Mouse (Mus musculus): ENCODE measurements around the gene Rabgef1. TPM values are rescaled to one million over a fixed set of nuclear protein-coding genes. Genes with fewer than 3 reads are reported as not detected.

Gene Rabgef1
- polyA plus RNA-seq, 1 experiment from 2014 or later: 23.9 TPM

DNA sequence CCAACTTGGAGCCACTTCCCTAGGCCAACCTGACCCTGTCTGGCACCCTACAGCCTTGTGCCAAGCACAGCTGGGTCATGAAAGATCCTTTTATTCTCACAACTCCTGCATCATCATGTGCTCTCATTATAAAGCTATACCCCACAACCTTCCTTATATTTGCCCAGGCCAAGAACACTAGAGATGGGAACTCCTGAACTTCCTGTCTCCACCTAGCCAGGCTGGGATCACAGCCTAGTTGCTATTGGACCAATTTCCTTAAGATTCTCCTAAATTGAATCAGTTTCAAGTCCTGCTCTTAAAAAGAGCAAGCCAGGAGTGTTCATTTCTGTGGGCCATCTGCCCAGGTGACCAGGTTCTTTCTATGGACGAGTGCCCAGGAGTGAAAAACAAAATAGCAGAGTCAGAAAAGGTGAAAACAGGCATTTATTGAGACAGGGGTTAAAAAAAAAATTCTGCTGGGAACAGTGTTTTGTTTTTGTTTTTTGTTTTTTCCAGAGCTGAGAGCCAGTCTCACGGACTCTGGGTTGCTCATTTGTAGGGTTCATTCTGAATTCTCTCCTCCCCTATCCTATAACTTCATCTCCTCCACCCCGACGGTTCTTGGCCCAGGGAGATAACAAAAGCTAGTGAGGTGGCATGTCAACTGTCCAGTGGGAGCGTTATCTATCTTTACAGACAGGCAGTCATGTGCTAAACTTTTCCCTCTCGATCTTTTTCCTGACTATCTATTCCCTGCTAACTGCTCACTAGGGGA is 754 bp upstream of the Rabgef1 start:
- no peaks in the 10 kb centered on the region for H3K27me3 ChIP-seq (ENCODE audit: insufficient read depth, low read length)

GRCm38 (mm10) chr5:130171956-130172601 is 481 bp downstream of the Rabgef1 start:
- H3K4me1 ChIP-seq (ENCODE audit: insufficient read depth): peaks cover 15% of the 10 kb centered on the region
- WGBS: 1% methylated on average over 39 of the region's 46 CpGs
- no peaks in the 10 kb centered on the region for H3K27me3 ChIP-seq (ENCODE audit: insufficient read depth, low read length)
- no peaks in the 10 kb centered on the region for H3K9me3 ChIP-seq (ENCODE audit: low read depth, low read length)
- no peak for TF ChIP-seq CTCF (IDR thresholded peaks at IDR 0.05; ENCODE audit: low read depth)
- DNase-seq (peak; percentile 72), ATAC-seq (ENCODE audit: insufficient read depth) (peak; percentile 84)
- H3K9ac ChIP-seq: peak overlapping the region; percentile 86
- peak overlapping the region; percentile 93 for H3K4me3 ChIP-seq (ENCODE audit: low read depth, low read length)
- no peaks in the 10 kb centered on the region for H3K36me3 ChIP-seq (ENCODE audit: insufficient read depth)
- peak overlapping the region; percentile 81 for H3K27ac ChIP-seq (ENCODE audit: low read depth)
- peak overlapping the region; percentile 78 for H3K4me2 ChIP-seq

More for the DNA sequence above, 754 bp upstream of the Rabgef1 start:
- 11% methylated on average over 6 of the region's 6 CpGs for WGBS
- DNase-seq (no peak), ATAC-seq (ENCODE audit: insufficient read depth) (peak; percentile 19)
- Histone ChIP-seq H3K4me3 (ENCODE audit: low read depth, low read length) (peak overlapping the region; percentile 93), H3K4me1 (ENCODE audit: insufficient read depth) (peaks cover 15% of the 10 kb centered on the region), H3K9ac (peak overlapping the region; percentile 86), H3K36me3 (ENCODE audit: insufficient read depth) (no peaks in the 10 kb centered on the region), H3K4me2 (peak overlapping the region; percentile 78), H3K9me3 (ENCODE audit: low read depth, low read length) (no peaks in the 10 kb centered on the region), H3K27ac (ENCODE audit: low read depth) (peak overlapping the region; percentile 81)
- no peak for TF ChIP-seq CTCF (IDR thresholded peaks at IDR 0.05; ENCODE audit: low read depth)

DNA sequence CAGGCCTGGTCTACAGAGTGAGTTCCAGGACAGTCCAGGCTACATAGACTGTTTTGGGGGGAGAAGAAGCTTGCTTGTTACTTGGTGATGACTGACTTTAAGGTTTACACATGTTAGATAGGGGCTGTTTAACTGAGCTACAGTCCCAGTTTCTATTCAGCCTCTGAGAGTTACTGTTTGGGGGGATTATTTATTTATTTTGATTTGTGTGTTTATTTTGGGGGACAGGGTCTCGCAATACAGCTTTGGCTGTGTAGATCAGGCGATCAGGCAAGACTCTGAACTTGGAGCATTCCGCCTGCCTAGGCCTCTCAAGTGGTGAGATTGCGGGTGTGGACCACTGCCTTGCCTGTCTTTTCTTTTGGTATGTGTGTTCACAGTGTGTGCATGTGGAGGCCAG is 1.4 kb downstream of the Rabgef1 start:
- TF ChIP-seq CTCF (IDR thresholded peaks at IDR 0.05; ENCODE audit: low read depth): no peak
- H3K9me3 ChIP-seq (ENCODE audit: low read depth, low read length): no peaks in the 10 kb centered on the region
- H3K4me1 ChIP-seq (ENCODE audit: insufficient read depth): peaks cover 15% of the 10 kb centered on the region
- no peaks in the 10 kb centered on the region for H3K36me3 ChIP-seq (ENCODE audit: insufficient read depth)
- peak overlapping the region; percentile 93 for H3K4me3 ChIP-seq (ENCODE audit: low read depth, low read length)
- peak overlapping the region; percentile 78 for H3K4me2 ChIP-seq
- H3K27ac ChIP-seq (ENCODE audit: low read depth): no peak overlapping the region
- no peaks in the 10 kb centered on the region for H3K27me3 ChIP-seq (ENCODE audit: insufficient read depth, low read length)
- WGBS: 70% methylated on average over 4 of the region's 4 CpGs
- ATAC-seq (ENCODE audit: insufficient read depth) (no peak), DNase-seq (no peak)
- peak overlapping the region; percentile 86; the same call in 1 of the 2 replicates for H3K9ac ChIP-seq

GRCm38 (mm10) chr5:130177871-130178270 is 6.3 kb downstream of the Rabgef1 start:
- Histone ChIP-seq H3K27ac (ENCODE audit: low read depth) (peak overlapping the region; percentile 36), H3K36me3 (ENCODE audit: insufficient read depth) (no peaks in the 10 kb centered on the region), H3K4me3 (ENCODE audit: low read depth, low read length) (no peak overlapping the region), H3K9ac (no peak overlapping the region), H3K9me3 (ENCODE audit: low read depth, low read length) (no peaks in the 10 kb centered on the region), H3K4me1 (ENCODE audit: insufficient read depth) (peaks cover 5% of the 10 kb centered on the region), H3K4me2 (no peak overlapping the region), H3K27me3 (ENCODE audit: insufficient read depth, low read length) (no peaks in the 10 kb centered on the region)
- TF ChIP-seq CTCF (IDR thresholded peaks at IDR 0.05; ENCODE audit: low read depth): no peak
- DNase-seq (peak; percentile 24), ATAC-seq (ENCODE audit: insufficient read depth) (peak; percentile 64; the same call in 1 of the 2 replicates)
- WGBS: 43% methylated on average over 4 of the region's 4 CpGs

- peak; percentile 31 for TF ChIP-seq CTCF (IDR thresholded peaks at IDR 0.05; ENCODE audit: low read depth)
- DNase-seq (no peak), ATAC-seq (ENCODE audit: insufficient read depth) (no peak)
- Histone ChIP-seq H3K4me2 (no peak overlapping the region), H3K4me3 (ENCODE audit: low read depth, low read length) (no peak overlapping the region), H3K9ac (no peak overlapping the region), H3K4me1 (ENCODE audit: insufficient read depth) (no peaks in the 10 kb centered on the region; the same call in 1 of the 2 replicates), H3K9me3 (ENCODE audit: low read depth, low read length) (no peaks in the 10 kb centered on the region), H3K27ac (ENCODE audit: low read depth) (no peak overlapping the region), H3K27me3 (ENCODE audit: insufficient read depth, low read length) (no peaks in the 10 kb centered on the region), H3K36me3 (ENCODE audit: insufficient read depth) (no peaks in the 10 kb centered on the region)
- WGBS: 69% methylated on average over 7 of the region's 7 CpGs
These were observed 8.8 kb downstream of the Rabgef1 start for GRCm38 (mm10) chr5:130180362-130180761.

DNA sequence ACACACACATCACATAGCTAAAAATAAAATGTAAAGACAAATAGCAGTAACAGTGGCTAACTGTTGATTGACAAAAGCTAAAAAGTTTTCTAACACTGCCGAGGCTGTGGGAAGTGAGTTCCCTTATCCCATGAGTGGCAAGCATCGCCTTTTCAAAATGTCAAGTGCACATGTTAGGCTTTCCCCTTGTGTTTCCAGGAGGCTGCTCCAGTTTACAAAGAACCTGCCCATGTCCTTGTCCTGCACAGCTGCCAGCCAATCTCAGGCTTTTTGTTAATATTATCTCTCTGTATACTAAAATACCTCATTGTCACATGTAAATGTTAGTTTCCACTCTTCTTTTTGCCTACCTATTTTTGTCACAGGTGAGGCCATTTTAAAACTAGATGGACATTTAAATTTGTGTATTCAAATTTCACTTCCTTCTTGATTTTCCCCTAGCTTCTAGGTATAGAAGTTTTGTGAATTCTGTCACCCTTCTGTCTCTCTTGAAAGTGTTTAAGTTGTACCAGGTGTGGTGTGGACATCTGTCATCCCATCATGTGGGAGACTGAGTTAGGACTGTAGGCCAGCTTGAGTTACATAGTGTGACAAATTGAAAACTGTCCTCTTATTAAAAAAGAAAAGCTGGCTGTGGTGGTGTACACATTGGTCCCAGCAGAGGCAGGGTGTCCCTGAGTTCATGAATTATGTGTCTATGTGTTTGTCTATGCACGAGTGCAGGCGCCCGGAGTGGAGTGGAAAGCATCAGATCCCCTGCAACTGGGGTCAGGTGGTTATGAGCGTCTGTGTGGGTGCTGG is 10.3 kb downstream of the Rabgef1 start:
- H3K9ac ChIP-seq: no peak overlapping the region
- H3K9me3 ChIP-seq (ENCODE audit: low read depth, low read length): no peaks in the 10 kb centered on the region
- DNase-seq (no peak), ATAC-seq (ENCODE audit: insufficient read depth) (no peak)
- no peaks in the 10 kb centered on the region; the same call in 1 of the 2 replicates for H3K4me1 ChIP-seq (ENCODE audit: insufficient read depth)
- no peak for TF ChIP-seq CTCF (IDR thresholded peaks at IDR 0.05; ENCODE audit: low read depth)
- no peak overlapping the region for H3K4me2 ChIP-seq
- no peak overlapping the region for H3K4me3 ChIP-seq (ENCODE audit: low read depth, low read length)
- no peaks in the 10 kb centered on the region for H3K27me3 ChIP-seq (ENCODE audit: insufficient read depth, low read length)
- no peaks in the 10 kb centered on the region for H3K36me3 ChIP-seq (ENCODE audit: insufficient read depth)
- WGBS: 57% methylated on average over 6 of the region's 6 CpGs
- no peak overlapping the region for H3K27ac ChIP-seq (ENCODE audit: low read depth)

GRCm38 (mm10) chr5:130182541-130182821 is 10.9 kb downstream of the Rabgef1 start:
- no peak for TF ChIP-seq CTCF (IDR thresholded peaks at IDR 0.05; ENCODE audit: low read depth)
- WGBS: 31% methylated on average over 3 of the region's 3 CpGs

More at GRCm38 (mm10) chr5:130182541-130182821, 10.9 kb downstream of the Rabgef1 start:
- H3K36me3 ChIP-seq (ENCODE audit: insufficient read depth): 0 out of 2 replicates have a peak, but pooled peaks cover 3% of the 10 kb centered on the region
- ATAC-seq (ENCODE audit: insufficient read depth) (no peak), DNase-seq (peak; percentile 42)
- no peak overlapping the region for H3K4me2 ChIP-seq
- no peaks in the 10 kb centered on the region; the same call in 1 of the 2 replicates for H3K4me1 ChIP-seq (ENCODE audit: insufficient read depth)
- no peak overlapping the region for H3K9ac ChIP-seq
- no peaks in the 10 kb centered on the region for H3K27me3 ChIP-seq (ENCODE audit: insufficient read depth, low read length)
- H3K9me3 ChIP-seq (ENCODE audit: low read depth, low read length): no peaks in the 10 kb centered on the region
- no peak overlapping the region for H3K27ac ChIP-seq (ENCODE audit: low read depth)
- no peak overlapping the region for H3K4me3 ChIP-seq (ENCODE audit: low read depth, low read length)

Data from lung, embryonic 14.5 days (tissue).